Mouse (Mus musculus) yolk sac, embryonic 10.5 days (tissue): ENCODE measurements around the gene Pkib.

ENCODE experiments used
- DNase-seq: peaks from one replicate; pipeline ENCODE4 v3.0.0-alpha.2; 2017; ENCODE audit warnings: low spot score

Gene Pkib

DNA sequence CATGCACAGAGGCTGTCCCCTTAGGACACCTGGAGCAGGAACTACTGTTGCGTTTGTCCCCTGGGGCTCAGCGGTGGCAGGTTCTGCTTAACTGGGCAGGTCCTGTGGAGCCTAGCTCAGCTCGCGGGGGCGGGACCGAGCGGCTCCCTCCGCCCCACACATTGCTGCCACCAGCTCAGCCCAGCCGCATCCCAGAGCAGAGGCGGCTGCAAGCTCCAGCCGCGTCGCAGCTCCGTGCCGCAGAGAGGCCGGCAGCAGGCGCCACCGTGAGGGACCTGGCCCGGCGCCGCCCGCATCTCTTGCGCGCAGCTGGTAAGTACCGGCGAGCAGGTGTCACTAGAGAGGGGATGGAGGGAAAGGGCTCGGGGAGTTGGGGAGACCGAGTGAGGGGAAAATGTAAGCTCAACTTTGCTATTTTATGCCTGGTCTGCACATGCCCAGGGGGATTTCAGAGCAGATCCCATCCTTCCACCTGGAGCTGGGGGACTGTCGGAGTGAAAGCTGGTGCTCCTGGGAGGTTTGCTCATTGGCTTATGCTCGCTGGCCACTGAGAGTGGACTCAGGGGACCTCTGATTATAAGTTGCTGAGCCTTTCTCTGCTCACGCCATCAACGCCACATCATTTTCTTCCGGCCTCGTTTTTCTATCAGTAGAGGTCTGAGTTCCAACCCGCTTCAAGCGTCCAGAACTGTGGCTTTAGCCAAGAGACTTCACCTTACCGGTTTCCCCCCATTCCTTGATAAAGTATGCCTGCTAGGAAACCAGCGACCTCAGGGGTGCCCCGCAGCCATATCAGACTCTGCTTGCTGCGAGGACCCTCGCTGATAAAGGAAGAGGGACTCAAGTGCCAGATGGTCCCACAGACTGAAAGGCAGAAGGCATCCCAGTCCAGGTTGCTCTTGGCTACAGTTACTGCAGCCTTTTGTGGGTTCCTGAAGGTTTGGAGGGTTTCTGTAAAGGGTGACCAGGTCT lies at the start of gene Pkib:
Gene Pkib, plus strand, starts transcription at position 86 of the 972 bp plus-strand sequence.
- DNase-seq = peak; percentile 4

- no peak for DNase-seq
These were observed 47.9 kb upstream of the Pkib start for GRCm38 (mm10) chr10:57583927-57584326.

DNA sequence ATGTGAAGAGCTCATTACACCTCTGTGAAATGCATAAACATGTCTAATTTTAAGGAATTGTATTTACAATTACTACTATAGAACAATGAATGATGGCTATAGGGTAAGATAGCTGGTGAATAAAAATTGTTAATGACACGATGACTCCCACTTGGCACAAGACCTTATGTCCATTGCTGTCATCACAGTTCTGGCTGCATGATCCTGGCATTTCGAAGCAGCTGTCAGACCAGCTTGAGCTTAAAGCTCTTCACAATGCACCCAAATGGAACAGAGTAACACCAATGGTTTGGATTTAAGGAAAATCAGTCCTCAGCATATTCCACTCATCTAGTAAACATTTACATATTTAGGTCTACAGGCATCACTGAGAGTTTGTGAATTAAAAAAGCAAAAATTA lies 37.5 kb upstream of the Pkib start:
- no peak for DNase-seq

DNA sequence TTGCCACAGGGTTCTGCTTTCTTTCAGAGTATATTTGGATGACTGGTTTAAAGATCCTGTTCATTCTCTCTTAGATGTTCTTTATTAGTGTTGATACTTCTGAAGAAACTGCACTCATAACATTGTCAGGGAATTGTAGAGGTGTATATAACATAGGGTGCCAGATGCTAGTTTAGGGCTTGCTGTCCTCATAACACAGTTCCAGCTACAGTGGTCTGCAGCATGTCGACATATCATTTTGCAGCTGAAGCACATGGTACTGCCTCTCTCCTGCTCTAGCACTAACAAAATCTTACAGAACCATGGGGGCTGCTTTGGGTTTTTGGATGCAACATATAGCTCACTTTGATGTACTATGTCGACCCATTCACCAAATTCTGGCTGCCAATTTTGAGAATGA lies 34.6 kb upstream of the Pkib start:
- no peak for DNase-seq

- no peak for DNase-seq
These were observed 28.8 kb upstream of the Pkib start for GRCm38 (mm10) chr10:57602951-57603350.

GRCm38 (mm10) chr10:57623311-57623710 lies 8.5 kb upstream of the Pkib start:
- no peak for DNase-seq

DNA sequence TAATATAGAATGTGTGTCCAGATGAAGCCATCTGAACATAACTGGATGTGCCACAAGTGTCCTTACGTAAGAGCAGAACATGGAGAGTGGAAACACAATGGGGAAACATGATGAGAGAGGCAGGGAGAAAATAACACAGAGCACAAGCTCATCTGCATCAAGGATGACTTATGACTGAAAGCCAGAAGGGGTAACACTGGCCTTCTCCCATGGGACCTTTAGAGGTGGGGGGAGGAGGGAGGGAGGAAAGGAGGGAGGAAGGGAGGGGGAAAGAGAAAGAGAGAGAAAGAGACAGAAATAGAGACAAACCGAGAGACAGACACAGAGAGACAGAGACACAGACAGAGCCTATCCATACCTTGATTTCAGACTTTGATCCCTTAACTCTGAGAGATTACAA lies 4.0 kb upstream of the Pkib start:
- DNase-seq = no peak

- no peak for DNase-seq
These were observed 1.2 kb upstream of the Pkib start for GRCm38 (mm10) chr10:57630557-57630956.

GRCm38 (mm10) chr10:57632868-57633240 lies 1.1 kb downstream of the Pkib start:
- DNase-seq = no peak

- no peak for DNase-seq
These were observed 5.2 kb downstream of the Pkib start for GRCm38 (mm10) chr10:57636970-57637369.

DNA sequence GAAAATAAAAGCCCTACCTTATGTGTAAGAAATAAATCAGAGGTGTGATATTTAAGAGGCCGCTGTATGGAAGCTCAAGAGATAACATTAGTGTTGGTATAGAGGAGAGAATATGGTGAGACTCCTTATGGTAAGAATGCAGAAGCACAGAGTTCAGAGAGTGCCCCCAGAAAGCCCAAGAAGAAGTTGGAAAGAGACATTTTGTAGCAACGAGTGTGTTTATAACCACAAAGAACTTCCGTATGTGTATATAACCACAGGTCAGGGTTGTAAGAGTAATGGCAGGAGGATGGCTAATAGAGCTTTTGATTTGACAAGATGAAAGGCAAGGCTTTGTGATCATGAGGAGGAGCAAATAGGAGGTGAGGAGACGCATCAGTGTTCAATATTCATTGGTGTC lies 6.5 kb downstream of the Pkib start:
- DNase-seq = no peak

DNA sequence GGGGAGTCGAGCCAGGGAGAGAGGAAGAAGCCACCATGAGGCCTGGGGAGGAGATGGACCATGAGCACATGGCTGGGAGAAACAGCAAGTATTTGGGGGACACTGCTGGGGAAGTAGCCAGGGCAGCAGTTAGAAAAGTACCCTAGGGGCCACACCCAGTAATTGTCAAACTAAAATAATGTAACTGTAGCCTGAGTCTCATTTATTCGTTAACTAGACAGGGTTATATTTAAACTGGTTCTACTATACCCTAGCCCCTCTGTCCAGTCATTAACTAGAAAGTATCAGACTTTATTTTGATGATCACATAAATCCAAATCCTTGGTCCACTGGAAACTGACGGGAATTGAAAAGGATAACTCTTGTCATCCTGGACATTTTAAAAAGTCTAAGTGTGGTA lies 7.8 kb downstream of the Pkib start:
- DNase-seq = no peak

DNA sequence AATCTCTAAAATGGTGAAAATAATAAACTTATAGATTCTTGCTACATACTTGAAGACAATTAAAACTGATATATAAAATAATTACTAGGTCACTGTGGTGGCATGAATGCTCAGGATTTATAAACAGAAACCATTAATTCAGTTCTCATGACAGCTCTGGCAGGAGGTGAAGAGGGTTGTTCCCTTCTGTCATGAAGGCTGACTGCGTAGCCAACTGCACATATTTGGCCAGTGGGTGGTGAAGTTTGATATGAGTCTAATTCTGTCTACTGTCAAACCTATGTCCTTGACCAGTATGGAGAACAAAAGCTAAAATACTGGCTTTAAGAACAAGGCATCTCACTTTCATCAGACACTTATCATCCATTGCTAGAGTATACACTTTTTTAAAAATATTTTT lies 21.5 kb downstream of the Pkib start:
- DNase-seq = no peak

- DNase-seq = no peak
These were observed 28.7 kb downstream of the Pkib start for GRCm38 (mm10) chr10:57660505-57660904.

GRCm38 (mm10) chr10:57663758-57664157 lies 32.0 kb downstream of the Pkib start:
- DNase-seq = no peak

GRCm38 (mm10) chr10:57664253-57664652 lies 32.5 kb downstream of the Pkib start:
- no peak for DNase-seq

DNA sequence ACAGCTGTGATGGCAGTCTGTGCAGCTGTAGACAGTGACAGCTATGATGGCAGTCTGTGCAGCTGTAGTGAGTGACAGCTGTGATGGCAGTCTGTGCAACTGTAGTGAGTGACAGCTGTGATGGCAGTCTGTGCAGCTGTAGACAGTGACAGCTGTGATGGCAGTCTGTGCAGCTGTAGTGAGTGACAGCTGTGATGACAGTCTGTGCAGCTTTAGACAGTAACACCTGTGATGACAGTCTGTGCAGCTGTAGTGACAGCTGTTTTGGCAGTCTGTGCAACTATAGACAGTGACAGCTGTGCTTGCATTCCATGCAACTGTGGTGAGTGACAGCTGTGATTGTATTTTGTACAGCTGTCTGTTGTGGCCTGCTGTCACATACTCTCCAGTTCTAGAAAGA lies 44.0 kb downstream of the Pkib start:
- no peak for DNase-seq

DNA sequence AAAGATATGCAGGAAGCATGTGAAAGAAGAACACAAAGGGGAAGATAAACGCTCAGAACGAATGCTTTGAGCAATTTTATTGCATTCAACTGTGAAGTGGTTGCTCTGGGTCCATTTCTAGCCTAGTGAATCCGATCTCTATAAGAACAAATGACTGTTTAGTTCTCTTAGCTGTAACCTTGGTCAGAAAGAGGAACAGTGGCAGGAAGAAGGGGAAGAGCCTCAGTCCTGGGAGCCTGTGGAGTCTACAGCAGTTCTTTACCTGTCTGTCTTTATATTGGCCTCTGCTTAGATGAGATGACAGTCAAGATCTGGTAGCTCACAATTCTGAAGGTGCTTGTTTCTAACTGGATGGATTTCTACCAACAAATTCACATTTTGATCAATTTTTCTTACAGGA lies 56.2 kb downstream of the Pkib start:
- DNase-seq = no peak

DNA sequence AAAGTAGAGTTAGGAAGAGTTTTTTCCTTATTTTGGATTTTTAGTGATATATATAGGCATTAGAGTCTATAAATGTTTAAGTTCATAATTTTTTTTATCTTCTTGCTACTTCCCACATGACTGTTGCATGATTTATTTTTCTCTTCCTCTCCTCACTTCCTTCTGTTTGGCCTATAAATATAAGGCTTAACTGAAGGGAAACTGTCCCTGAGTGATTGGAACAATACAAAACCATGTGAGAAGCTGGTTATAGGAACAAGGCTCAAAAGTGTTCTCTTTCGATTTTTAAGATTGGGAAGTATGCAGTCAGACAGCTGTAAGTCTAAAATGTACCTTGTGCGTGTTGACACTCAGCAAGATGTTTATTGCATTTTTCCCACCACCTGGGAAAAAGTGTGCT lies 58.4 kb downstream of the Pkib start:
- DNase-seq = no peak

DNA sequence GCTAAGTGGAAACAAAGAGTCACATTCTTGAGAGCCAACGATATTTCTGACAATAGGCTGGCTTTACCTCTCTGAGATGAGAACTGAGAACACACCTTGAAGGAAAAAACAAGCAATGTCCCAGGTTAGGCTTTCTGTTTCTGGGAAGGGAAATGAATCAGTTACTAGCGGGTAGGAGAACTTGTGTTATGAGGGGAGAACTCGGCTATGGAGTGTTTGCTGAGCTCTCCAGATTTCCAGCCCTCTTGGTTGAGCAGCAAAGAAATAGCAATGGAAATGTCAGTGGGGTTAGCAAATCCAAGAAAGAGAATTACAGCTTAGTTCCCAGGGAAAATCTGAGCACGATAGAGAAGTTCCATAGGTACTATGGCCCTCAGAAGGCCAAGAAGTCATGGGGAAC lies 70.5 kb downstream of the Pkib start:
- no peak for DNase-seq

GRCm38 (mm10) chr10:57721035-57721434 lies 89.3 kb downstream of the Pkib start:
- no peak for DNase-seq

GRCm38 (mm10) chr10:57722363-57722762 lies 90.6 kb downstream of the Pkib start:
- DNase-seq = no peak

- DNase-seq = no peak
These were observed 95.9 kb downstream of the Pkib start for GRCm38 (mm10) chr10:57727666-57728065.

DNA sequence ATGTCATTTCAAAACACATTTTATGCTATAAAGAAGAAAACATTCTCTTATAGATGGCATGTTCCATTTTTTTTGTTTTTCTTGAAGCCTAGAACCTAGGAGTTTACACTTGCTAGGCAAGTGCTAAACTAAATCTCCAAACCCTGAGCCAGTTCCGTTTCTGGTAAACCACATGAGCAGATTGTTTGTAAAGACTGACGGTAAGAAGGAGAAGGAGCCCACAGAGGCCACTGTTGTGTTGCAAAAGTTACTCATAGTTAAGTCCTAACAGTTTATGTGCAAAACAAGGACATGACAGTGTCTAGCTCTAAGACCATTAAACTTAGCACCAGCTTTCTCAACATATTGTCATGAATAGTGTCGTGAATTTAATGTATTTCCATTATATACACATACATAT lies 99.9 kb downstream of the Pkib start:
- no peak for DNase-seq
